Mouse (Mus musculus): Measurements from ENCODE around the gene Has3.
"Not testable (repeated sequence)": the region's sequence is repeated elsewhere in the genome, so short reads cannot be mapped to it uniquely, and the experiment has no call there.

The Has3 gene

GRCm38 (mm10) chr8:106884826-106885400 lies 14.9 kb downstream of the Has3 start:
- not testable (repeated sequence) for DNase-seq (ENCODE audit: low read depth, low spot score)

GRCm38 (mm10) chr8:106887336-106888189 lies 17.5 kb downstream of the Has3 start:
- DNase-seq (ENCODE audit: low read depth, low spot score), result peak; percentile 83

DNA sequence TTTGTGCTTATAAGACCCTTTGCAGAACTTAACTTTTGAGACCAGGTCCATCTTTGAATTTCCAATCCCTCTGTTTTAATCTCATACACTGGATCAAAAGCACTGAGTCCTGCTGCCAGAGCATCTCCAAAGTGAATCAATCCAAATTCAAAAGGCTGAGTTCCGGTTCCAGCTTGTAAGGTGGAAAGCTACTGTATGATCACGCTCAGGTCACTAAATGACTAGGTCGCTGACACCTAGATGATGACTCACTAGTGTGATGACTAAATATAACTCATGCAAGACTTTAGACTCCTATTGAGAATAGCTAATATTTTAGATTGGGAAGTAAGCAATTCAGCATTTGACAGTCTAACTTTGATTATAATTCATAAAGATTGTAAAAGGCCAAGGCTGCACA lies 18.8 kb downstream of the Has3 start:
- DNase-seq (ENCODE audit: low read depth, low spot score), result no peak

GRCm38 (mm10) chr8:106892210-106892805 lies 22.3 kb downstream of the Has3 start:
- DNase-seq (ENCODE audit: low read depth, low spot score), result peak; percentile 58

DNA sequence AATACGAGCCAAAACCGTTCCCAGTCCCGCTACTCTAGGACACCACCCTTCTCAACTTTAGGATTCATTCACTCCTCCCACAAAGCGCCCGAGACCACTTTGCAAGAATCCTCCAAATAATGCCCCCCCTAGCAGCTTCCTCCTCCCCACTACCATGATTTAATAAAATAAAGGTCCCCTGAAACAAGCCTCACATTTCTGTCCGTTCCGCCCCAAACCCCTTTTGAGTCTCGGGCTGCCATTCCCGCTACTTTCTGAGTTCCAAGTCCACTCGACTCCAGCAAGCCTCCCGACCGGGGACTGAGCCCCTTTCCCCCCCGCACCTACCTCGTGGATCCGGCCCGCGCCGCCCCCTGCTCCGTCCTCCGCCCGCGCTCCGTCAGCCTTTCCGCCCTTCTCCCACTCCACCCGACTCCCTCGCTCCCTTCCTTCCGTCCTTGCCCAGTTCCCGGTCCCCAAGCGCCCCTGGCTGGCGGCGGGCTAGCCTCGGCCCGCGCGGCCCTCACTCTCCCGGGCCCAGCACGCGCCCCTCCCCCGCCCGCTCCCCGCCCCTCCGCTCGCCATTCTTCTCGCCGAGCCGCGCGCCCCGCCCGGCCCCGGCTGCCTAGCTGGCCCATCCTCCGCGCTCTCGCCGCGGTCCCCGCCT lies 22.9 kb downstream of the Has3 start:
- DNase-seq (ENCODE audit: low read depth, low spot score), result peak; percentile 56

DNA sequence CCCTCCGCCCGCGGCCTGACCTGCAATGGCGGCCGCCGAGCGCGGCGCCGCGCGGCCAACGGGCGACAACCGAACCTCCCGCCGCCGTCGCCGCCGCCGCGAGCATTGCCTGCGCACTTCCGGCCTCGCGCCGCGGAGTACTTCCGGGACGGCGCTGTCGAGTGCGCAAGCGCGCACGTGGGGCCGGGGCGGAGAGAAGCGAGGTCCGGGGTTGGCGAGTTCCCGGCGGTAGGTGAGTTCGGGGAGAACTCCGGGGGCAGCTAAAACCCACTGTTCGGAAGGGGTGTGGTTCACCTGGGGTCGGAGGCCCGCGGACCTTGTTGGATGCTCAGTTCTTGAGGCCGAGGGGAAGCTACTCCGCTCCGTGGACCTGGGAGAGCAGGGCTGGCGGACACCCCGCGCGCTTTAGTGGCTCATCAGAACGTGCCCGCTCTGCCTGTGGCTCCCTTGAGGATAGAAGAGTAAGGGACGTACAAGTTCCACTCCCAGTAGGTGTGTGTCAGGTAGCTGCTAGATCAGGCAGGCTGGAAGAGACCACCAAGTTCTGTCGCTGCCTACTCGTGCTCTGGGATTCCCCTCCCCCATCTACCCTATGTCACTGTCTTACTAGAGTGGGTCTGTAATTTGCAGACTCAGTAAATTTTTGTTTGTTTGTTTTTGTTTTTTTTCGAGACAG lies 23.6 kb downstream of the Has3 start, which contains the start of gene Utp4:
Gene Utp4, plus strand, starts transcription at position 156 of the 676 bp plus-strand sequence.
- peak; percentile 93 for DNase-seq (ENCODE audit: low read depth, low spot score)

GRCm38 (mm10) chr8:106899473-106899872 lies 29.4 kb downstream of the Has3 start:
- no peak for DNase-seq (ENCODE audit: low read depth, low spot score)

DNA sequence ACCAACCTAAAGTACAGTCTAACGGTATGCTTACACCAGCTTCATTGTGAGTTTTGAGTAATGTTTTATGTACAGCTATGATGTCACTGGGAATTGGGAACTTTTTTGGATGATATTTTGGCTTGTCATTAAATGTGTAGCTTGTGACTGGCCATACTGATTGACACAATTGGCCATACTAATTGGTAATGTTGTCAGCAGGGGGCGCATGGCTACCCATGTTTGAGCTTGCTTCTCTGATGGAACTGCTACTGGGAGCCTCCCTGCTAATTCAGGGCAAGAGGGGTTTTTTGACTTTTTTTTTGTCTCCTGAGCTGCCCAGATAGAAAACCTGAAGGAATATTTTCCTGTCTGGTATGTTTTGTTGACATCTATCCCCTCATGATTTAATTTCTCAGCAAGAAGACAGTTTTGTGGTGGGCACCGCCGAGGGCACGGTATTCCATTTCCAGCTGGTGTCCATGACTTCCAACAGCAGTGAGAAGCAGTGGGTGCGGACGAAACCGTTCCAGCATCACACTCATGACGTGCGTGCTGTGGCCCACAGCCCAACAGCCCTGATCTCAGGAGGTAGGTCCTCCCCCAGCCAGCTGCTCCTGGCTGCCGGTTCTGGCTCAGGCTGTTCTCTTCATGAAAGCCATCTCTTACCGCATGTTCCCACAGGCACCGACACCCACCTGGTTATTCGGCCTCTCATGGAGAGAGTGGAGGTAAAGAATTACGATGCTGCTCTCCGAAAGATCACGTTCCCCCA lies 35.9 kb downstream of the Has3 start:
- DNase-seq (ENCODE audit: low read depth, low spot score), result no peak

- no peak for DNase-seq (ENCODE audit: low read depth, low spot score)
These were observed 36.6 kb downstream of the Has3 start for GRCm38 (mm10) chr8:106906635-106907034.

DNA sequence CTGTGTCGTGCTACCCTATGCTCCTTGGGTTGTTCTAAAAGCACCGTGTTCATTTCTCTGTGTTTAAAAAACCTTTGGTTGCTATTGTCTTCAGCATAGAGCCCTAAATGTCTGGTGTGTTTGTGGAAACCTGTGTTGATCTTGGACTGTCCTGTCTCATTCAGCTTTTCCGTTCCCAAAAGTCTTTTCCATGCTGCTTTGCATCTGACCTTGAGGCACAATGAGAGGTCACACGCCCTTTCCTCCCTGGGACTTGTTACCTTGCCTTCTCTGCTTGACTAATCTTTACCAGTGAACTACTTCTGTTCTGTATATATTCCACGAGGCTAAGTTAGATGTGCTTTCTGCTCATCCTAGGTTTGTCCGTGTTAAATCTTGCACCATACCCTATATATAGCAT lies 37.4 kb downstream of the Has3 start:
- no peak for DNase-seq (ENCODE audit: low read depth, low spot score)

- no peak for DNase-seq (ENCODE audit: low read depth, low spot score)
These were observed 38.2 kb downstream of the Has3 start for GRCm38 (mm10) chr8:106908291-106908690.

DNA sequence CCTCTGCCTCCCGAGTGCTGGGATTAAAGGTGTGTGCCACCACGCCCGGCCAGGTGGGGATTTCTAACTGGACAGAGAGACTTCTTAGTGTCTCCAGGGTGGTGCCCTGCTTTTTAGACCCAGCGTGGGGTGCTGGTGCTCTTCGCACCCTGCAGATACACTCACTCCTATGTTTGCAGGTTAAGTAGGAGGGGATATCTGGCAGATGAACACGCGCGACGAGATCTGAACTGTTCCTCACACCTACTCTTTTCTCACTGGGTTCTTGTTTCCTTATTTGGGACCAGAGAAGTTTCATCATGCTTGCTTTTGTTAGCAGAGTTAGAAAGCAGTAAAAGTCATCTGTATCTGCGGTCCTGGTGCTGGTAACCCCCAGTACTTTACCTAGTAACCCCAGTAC lies 43.6 kb downstream of the Has3 start:
- no peak for DNase-seq (ENCODE audit: low read depth, low spot score)

GRCm38 (mm10) chr8:106919721-106920394 lies 49.8 kb downstream of the Has3 start:
- no peak for DNase-seq (ENCODE audit: low read depth, low spot score)

GRCm38 (mm10) chr8:106920395-106920741 lies 50.3 kb downstream of the Has3 start:
- DNase-seq (ENCODE audit: low read depth, low spot score), result no peak

GRCm38 (mm10) chr8:106924057-106924456 lies 54.0 kb downstream of the Has3 start:
- no peak for DNase-seq (ENCODE audit: low read depth, low spot score)

DNA sequence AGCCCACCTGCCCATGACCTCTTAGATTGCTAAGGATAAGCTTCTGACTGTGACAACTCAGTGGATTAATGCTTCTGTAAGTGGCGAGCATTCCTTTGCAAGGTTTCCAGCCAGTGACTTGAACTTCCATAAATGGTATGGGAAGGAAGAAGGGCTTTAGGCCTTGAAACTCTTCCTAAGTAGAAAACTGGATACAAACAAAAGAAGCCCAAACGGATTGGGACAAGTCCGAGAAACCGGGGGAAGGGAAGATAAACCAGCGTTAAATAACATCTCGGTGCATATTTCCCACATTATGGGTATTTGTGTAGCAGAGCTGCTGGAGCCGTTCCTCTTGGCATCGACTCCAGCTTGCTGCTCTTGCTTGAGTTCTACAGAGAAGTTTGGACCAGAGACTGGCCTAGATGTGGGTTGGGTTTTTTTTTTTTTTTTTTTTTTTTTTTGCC lies 54.9 kb downstream of the Has3 start:
- no peak for DNase-seq (ENCODE audit: low read depth, low spot score)

GRCm38 (mm10) chr8:106925446-106925845 lies 55.4 kb downstream of the Has3 start:
- no peak for DNase-seq (ENCODE audit: low read depth, low spot score)

- no peak for DNase-seq (ENCODE audit: low read depth, low spot score)
These were observed 57.2 kb downstream of the Has3 start for GRCm38 (mm10) chr8:106927247-106927646.

DNA sequence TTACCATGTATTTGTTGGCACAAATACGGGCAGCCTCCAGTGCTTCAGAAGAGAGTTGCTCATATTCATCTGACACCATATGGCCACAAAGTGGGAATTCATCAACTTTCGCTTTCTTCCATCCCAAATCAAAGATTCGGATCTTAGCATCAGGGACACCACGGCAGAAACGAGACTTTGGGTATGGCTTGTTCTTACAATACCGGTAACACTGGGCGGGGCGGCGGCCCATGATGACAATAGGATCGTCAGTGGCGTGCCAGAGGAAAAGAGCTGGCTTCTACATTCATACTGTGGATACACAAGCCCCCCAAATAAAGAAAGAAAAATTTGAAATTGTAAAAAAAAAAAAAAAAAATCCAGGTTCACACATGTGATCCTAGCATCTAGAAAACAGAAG lies 58.1 kb downstream of the Has3 start:
- DNase-seq (ENCODE audit: low read depth, low spot score), result not testable (repeated sequence)

- DNase-seq (ENCODE audit: low read depth, low spot score), result no peak
These were observed 59.3 kb downstream of the Has3 start for GRCm38 (mm10) chr8:106929155-106929913.
